Mouse (Mus musculus): ENCODE results near the gene Vmn1r91.
"Not testable (repeated sequence)": the region's sequence is repeated elsewhere in the genome, so short reads cannot be mapped to it uniquely, and the experiment has no call there.

Gene Vmn1r91

GRCm38 (mm10) chr7:20099380-20099779, at the start of gene Vmn1r91:
TSS of gene Vmn1r91 (plus strand) at chr7:20099680.
- in situ Hi-C loops (cut with MboI; ENCODE audit: low pct_unique_long_range_greater_than_20kb in 1 of 2, low sequenced_read_pairs in 2 of 2, unreplicated experiment in 1 of 2), result not testable (repeated sequence)

GRCm38 (mm10) chr7:20064100-20064499, 35.4 kb upstream of the Vmn1r91 start:
- in situ Hi-C loops (cut with MboI; ENCODE audit: low pct_unique_long_range_greater_than_20kb in 1 of 2, low sequenced_read_pairs in 2 of 2, unreplicated experiment in 1 of 2), result not testable (repeated sequence)

GRCm38 (mm10) chr7:20078118-20078517, 21.4 kb upstream of the Vmn1r91 start:
- in situ Hi-C loops (cut with MboI; ENCODE audit: low pct_unique_long_range_greater_than_20kb in 1 of 2, low sequenced_read_pairs in 2 of 2, unreplicated experiment in 1 of 2), result not testable (repeated sequence)

GRCm38 (mm10) chr7:20122479-20122878, 23.0 kb downstream of the Vmn1r91 start, which contains the start of gene Gm16442:
TSS of gene Gm16442 (minus strand) at chr7:20122579.
- in situ Hi-C loops (cut with MboI; ENCODE audit: low pct_unique_long_range_greater_than_20kb in 1 of 2, low sequenced_read_pairs in 2 of 2, unreplicated experiment in 1 of 2), result not testable (repeated sequence)

GRCm38 (mm10) chr7:20138988-20139387, 39.5 kb downstream of the Vmn1r91 start, which contains the start of gene Vmn1r93:
TSS of gene Vmn1r93 (minus strand) at chr7:20139088.
- in situ Hi-C loops (cut with MboI; ENCODE audit: low pct_unique_long_range_greater_than_20kb in 1 of 2, low sequenced_read_pairs in 2 of 2, unreplicated experiment in 1 of 2), result not testable (repeated sequence)
